Mouse (Mus musculus): ENCODE measurements at regions not wholly inside any gene's neighbourhood (a gene's known extent, or its start where the extent isn't known, plus 50 kb on each side); places are given as distances from the start of the nearest gene placed in this dataset.

- no peak for TF ChIP-seq CTCF (conservative IDR thresholded peaks at IDR 0.05; ENCODE audit: low read length)
- no peak for TF ChIP-seq POU5F1 (IDR thresholded peaks at IDR 0.05; ENCODE audit: borderline replicate concordance, low read length)
Measured at GRCm38 (mm10) chr5:18477372-18478017, 117.3 kb upstream of the Gnai1 start.
